Mouse (Mus musculus): ENCODE measurements around the gene Majin.

The Majin gene

DNA sequence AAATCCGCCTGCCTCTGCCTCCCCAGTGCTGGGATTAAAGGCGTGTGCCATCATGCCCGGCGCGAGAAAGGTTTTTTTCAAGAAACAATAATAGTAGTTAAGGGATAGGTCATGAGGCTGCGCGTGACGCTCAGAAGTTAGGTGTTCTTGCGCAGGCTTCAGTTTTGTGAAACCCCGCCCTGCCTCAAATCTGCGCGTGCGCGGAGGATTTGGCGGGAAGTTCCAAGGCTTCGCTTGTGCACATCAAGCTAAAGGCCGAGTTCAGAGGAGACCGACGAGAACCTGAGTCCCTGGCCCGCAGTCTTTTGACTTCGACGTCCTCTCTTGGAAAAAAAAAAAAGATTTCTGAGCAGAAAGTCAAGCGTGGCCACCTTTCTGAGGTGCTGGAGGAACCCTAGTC, at the start of gene Majin:
Gene Majin (plus strand): TSS at position 258 of the 400 bp plus-strand sequence.
- no peak for DNase-seq (ENCODE audit: low spot score)

DNA sequence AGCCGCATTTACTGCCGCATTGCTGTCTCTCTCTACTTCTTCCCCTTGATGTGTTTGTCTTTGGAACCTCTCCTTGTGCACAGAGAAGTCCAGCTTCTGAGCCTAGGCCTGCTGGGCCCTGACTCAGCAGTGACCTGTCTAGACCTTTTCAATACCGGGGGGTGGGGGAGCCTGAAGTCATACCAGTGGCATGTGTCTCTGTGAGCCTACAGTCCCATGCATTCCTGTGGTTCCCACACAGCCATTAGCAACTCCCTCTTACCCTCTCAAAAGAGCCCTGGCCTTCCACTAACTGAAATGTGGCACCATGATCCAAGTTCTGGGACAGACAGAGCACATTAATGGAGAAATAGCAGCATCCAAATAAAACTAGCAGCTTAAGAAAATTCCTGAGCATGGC, 47.8 kb upstream of the Majin start:
- no peak for DNase-seq (ENCODE audit: low spot score)

DNA sequence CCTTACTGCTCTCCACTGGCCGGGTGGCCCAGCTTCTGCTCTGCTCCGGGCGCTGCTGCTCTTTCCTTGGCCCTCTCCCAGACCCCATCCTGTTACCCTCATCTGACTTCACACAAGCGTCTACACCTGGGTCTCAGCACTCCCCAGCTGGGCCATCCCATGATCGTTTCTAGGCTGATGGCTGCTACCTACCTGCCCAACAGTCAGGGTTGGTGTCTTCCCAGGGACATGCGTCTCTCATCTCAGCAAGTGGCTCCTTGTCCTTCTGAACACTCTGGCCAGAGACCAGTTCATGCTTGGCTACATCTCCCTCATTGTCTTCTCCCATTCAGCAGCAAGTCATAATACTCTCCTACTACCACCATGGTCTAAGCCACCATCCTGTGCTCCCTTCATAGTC, 44.5 kb upstream of the Majin start:
- no peak for DNase-seq (ENCODE audit: low spot score)

- DNase-seq (ENCODE audit: low spot score) = no peak
Measured at GRCm38 (mm10) chr19:6140374-6140677, 43.9 kb upstream of the Majin start.

- DNase-seq (ENCODE audit: low spot score) = peak; percentile 88
Measured at GRCm38 (mm10) chr19:6140678-6141393, 43.4 kb upstream of the Majin start, which contains the start of gene Batf2. Gene Batf2 (plus strand): TSS chr19:6140983.

DNA sequence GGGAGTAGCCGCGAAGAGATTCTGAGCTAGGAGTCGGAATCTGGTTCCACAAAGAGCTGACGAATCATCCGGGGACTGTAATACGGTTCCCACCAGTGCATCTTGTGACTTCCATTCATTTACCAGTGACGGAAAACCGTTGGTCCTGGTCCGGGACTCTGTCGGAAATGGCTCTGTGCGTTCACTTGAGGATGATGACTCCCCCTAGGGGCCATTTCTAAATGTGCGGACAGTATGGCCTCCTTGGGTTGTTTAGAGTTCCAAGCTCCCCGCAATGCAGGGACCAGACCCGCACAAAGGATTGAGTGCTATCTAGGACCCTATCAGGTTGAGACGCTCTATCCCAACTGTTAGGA, 42.8 kb upstream of the Majin start, which contains the start of gene Arl2:
Gene Arl2 (minus strand): TSS at position 155 of the 356 bp plus-strand sequence.
- DNase-seq (ENCODE audit: low spot score) = peak; percentile 85

GRCm38 (mm10) chr19:6144842-6145241, 39.3 kb upstream of the Majin start:
- DNase-seq (ENCODE audit: low spot score) = no peak

DNA sequence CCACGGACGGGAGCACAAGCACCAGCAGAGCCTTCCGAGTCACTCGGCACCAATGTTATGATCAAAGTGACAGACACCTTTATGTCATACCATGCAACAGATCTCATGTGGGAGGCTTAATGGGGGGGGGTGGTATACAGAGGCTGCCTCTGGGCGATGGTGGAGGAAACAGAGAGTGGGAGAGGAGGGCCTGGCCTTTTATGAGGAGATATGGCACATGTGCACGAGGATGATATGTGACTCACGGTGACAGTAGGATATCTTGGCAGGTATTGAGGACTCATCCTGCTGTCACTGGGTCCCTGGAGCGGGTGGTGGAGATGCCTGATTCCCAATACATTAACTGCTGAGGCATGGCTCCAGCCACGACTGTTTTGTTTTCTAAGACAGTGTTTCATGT, 29.0 kb upstream of the Majin start:
- DNase-seq (ENCODE audit: low spot score) = no peak

DNA sequence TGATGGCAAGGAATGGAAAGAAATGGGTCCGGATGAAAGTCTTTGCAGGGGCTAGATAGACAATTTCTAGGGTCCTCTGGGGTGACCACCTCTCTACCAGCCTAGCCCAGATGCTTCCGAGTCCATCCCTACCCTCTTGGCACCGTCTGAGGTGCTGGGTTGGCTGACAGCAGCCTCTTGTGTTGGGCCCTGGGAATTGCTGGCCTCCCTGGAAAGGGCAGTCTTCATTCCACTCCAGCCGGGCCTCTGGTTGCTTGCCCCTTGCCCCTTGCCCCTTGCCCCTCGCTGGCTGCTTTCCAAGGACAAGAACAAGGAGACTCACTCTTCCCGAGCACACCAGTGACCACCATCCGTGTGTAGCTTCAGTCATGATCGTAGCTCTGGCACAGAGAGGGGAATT, 27.8 kb upstream of the Majin start:
- DNase-seq (ENCODE audit: low spot score) = no peak

GRCm38 (mm10) chr19:6157220-6157619, 27.0 kb upstream of the Majin start:
- no peak for DNase-seq (ENCODE audit: low spot score)

DNA sequence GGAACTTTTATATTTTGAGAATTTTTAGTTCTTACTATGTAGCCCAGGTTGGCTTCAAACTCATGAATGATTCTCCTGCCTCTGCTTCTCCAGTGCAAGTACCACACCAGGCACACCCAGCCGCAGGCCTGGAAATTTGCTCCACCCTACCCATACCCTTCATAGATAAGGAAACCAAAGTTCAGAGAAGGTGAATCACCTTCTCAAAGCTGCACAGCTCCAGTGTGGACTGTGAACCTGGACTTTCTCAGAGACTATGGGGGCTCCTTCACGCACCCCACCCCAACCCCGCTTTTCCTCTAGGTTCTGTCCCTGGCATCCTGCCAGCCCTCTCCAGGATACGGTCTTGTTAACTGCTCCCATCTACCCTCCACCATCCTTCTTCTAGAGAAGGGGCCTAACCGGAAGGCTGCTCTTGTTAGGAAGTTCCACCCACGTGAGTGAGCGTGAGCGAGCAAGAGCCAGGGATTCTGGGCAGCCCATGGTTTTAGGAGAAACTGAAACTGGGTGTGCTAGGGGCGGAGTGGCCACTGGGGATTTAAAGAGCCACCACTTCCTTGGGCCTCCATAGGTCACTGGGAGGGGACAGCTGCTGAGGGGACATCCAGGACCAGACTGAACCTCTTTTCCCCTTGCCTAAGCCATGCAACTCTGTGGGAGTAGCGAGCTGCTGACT, 20.2 kb upstream of the Majin start:
- DNase-seq (ENCODE audit: low spot score) = no peak

GRCm38 (mm10) chr19:6166750-6167149, 17.4 kb upstream of the Majin start:
- DNase-seq (ENCODE audit: low spot score) = no peak

GRCm38 (mm10) chr19:6171215-6171614, 13.0 kb upstream of the Majin start:
- DNase-seq (ENCODE audit: low spot score) = no peak

GRCm38 (mm10) chr19:6174771-6175170, 9.4 kb upstream of the Majin start:
- DNase-seq (ENCODE audit: low spot score) = no peak

- no peak for DNase-seq (ENCODE audit: low spot score)
Measured at GRCm38 (mm10) chr19:6178775-6179174, 5.4 kb upstream of the Majin start.

- DNase-seq (ENCODE audit: low spot score) = no peak
Measured at GRCm38 (mm10) chr19:6181629-6182028, 2.6 kb upstream of the Majin start.

DNA sequence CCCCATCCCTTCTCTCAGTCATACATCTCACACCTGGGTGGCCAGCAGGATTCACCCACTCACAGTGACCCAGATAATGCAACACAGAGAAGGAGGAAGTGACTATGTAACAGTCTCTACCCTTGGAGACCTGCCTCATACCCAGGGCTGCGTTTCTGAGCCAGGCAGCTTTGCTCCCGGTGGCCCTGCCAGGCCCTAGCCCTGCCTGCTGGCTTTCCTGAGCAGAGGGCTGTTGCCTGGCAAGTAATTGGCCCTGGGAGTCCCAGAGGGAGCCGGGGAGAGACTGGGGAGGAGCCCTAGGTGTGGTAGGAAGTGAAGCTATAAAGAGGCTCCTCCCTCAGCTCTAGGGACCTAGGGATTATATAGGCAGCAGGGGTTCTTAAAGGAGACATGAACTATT, 1.7 kb upstream of the Majin start:
- no peak for DNase-seq (ENCODE audit: low spot score)

GRCm38 (mm10) chr19:6204265-6204664, 20.1 kb downstream of the Majin start:
- DNase-seq (ENCODE audit: low spot score) = no peak

GRCm38 (mm10) chr19:6206716-6207115, 22.5 kb downstream of the Majin start:
- DNase-seq (ENCODE audit: low spot score) = no peak

DNA sequence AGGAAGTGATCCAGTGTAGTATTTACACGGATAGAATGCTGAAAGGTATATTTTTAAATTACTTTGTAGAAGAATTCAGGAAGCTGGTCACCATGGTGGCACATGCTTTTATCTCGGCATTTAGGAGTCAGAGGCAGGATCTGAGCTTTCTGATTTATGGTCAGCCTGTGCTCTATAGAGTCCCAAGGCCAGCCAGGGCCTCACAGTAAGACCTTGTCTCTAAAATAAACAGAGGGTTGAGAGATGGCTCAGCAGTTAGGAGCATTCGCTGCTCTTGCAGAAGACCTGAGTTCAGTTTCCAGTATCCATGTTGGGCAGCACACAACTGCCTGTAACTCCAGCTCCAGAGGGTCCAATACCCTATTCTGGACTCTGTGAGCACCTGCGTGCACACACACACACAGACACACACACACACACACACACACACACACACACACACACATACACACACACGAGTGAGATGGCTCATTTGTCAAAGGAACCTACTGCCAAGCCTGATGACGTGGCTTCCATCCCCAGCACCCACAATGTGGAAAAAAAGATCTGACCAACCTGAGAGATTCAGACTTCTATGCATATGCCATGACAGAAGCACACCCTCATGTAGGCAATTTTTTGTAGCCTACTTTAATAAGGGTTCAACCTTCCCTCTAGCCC, 32.0 kb downstream of the Majin start:
- no peak for DNase-seq (ENCODE audit: low spot score)

DNA sequence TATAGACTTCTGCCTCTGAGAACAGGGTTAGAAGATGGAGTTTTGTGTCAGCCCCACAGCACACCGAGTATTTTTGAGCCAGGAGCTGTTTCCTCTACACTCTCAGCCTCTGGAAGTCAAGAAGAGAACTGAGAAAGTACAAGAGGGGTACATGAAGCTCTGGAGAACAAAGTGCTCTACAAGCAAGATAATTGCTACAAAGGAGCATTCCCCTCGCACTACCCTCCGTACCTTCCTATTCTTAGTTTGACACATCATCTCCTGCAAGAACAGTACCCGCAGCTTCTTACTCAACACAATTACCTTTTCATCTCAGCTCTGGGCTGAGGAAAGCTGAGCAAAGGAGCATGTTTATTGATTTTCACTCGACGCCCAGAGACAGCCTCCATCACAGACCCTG, 34.4 kb downstream of the Majin start:
- DNase-seq (ENCODE audit: low spot score) = no peak

GRCm38 (mm10) chr19:6226135-6226534, 41.9 kb downstream of the Majin start, which contains the start of gene Gpha2:
Gene Gpha2 (plus strand): TSS chr19:6226380.
- DNase-seq (ENCODE audit: low spot score) = no peak

GRCm38 (mm10) chr19:6226763-6227162, 42.6 kb downstream of the Majin start:
- DNase-seq (ENCODE audit: low spot score) = no peak
